Mouse (Mus musculus) midbrain, embryonic 13.5 days (tissue): Measurements from ENCODE around the gene Adgrl3. TPM values are rescaled to one million over a fixed set of nuclear protein-coding genes. Genes with fewer than 3 reads are reported as not detected.

Experiments used
- ATAC-seq: fragments of 200-750 bp; cut with Nextera tagmentation; 2 replicates; pipeline ENCODE4 v1.8.0; 2017; ENCODE audit warnings: mild to moderate bottlenecking, moderate TSS enrichment, moderate library complexity
- H3K27ac ChIP-seq: fragments of 300-500 bp; sonication (generic); 2 replicates; pipeline ENCODE4 v1.5.1; 2015; ENCODE audit warnings: inconsistent platforms, mild to moderate bottlenecking, moderate library complexity
- H3K27me3 ChIP-seq: fragments of 300-500 bp; sonication (generic); 2 replicates; pipeline ENCODE4 v1.6.1; 2015; ENCODE audit warnings: mild to moderate bottlenecking, inconsistent platforms
- H3K36me3 ChIP-seq: fragments of 300-500 bp; sonication (generic); 2 replicates; pipeline ENCODE4 v1.6.1; 2015; ENCODE audit warnings: mild to moderate bottlenecking, inconsistent platforms
- H3K4me1 ChIP-seq: fragments of 300-500 bp; sonication (generic); replicated peaks from 2 replicates; pipeline ENCODE4 v1.6.1; 2015; ENCODE audit warnings: inconsistent platforms
- H3K4me2 ChIP-seq: fragments of 300-500 bp; sonication (generic); replicated peaks from 2 replicates; pipeline ENCODE4 v1.6.1; 2015; ENCODE audit warnings: moderate library complexity, mild to moderate bottlenecking, inconsistent platforms
- H3K4me3 ChIP-seq: fragments of 300-500 bp; sonication (generic); replicated peaks from 2 replicates; pipeline ENCODE4 v1.5.1; 2015; ENCODE audit warnings: mild to moderate bottlenecking, inconsistent platforms
- H3K9ac ChIP-seq: fragments of 300-500 bp; sonication (generic); replicated peaks from 2 replicates; pipeline ENCODE4 v1.6.1; 2015; ENCODE audit warnings: mild to moderate bottlenecking, inconsistent platforms
- H3K9me3 ChIP-seq: fragments of 300-500 bp; sonication (generic); 2 replicates; pipeline ENCODE4 v1.6.1; 2016; ENCODE audit warnings: mild to moderate bottlenecking, inconsistent platforms
- WGBS: fragments of 180-500 bp; shearing (Covaris S2); methylation state at CpG from one replicate; pipeline ENCODE4 v1.1.7; 2015; 5-methylcytosine and 5-hydroxymethylcytosine counted together
- polyA plus RNA-seq: library from polyadenylated mRNA; unstranded; fragments of >200 nt; fragmentation: Nextera tagmentation; extraction: Ambion mirVana; gene quantifications from 2 replicates; pipeline ENCODE4 v1.2.1, GENCODE M21; 2015

Gene Adgrl3
- polyA plus RNA-seq, 1 experiment from 2014 or later: 58.5 TPM

GRCm38 (mm10) chr5:81077990-81078389 lies 58.1 kb downstream of the Adgrl3 start:
- H3K27me3 ChIP-seq: no peaks in the 10 kb centered on the region
- H3K36me3 ChIP-seq: no peaks in the 10 kb centered on the region
- H3K4me1 ChIP-seq: peaks cover 5% of the 10 kb centered on the region; the same call in 1 of the 2 replicates
- H3K9me3 ChIP-seq: no peaks in the 10 kb centered on the region
- H3K4me3 ChIP-seq: no peak overlapping the region
- 88% methylated on average over 1 of the region's 1 CpGs for WGBS
- ATAC-seq: no peak
- H3K27ac ChIP-seq: no peak overlapping the region
- H3K4me2 ChIP-seq: no peak overlapping the region
- H3K9ac ChIP-seq: no peak overlapping the region

- no peak overlapping the region for H3K27ac ChIP-seq
- H3K9ac ChIP-seq: no peak overlapping the region
- no peak overlapping the region for H3K4me3 ChIP-seq
- H3K9me3 ChIP-seq: no peaks in the 10 kb centered on the region
- H3K4me2 ChIP-seq: no peak overlapping the region
- no peaks in the 10 kb centered on the region for H3K36me3 ChIP-seq
- H3K27me3 ChIP-seq: no peaks in the 10 kb centered on the region
- H3K4me1 ChIP-seq: 0 out of 2 replicates have a peak, but pooled peaks cover 5% of the 10 kb centered on the region
- 87% methylated on average over 5 of the region's 5 CpGs for WGBS
- no peak for ATAC-seq
These were observed 63.9 kb downstream of the Adgrl3 start for GRCm38 (mm10) chr5:81083698-81084360.

- Histone ChIP-seq H3K9ac (no peak overlapping the region), H3K36me3 (no peaks in the 10 kb centered on the region), H3K4me2 (no peak overlapping the region), H3K9me3 (no peaks in the 10 kb centered on the region), H3K4me1 (0 out of 2 replicates have a peak, but pooled peaks cover 5% of the 10 kb centered on the region), H3K27me3 (no peaks in the 10 kb centered on the region), H3K27ac (no peak overlapping the region), H3K4me3 (no peak overlapping the region)
- WGBS: 62% methylated on average over 4 of the region's 4 CpGs
- ATAC-seq: no peak
These were observed 65.2 kb downstream of the Adgrl3 start for GRCm38 (mm10) chr5:81085152-81085551.

GRCm38 (mm10) chr5:81088667-81089066 lies 68.7 kb downstream of the Adgrl3 start:
- WGBS: 82% methylated on average over 2 of the region's 2 CpGs
- no peak overlapping the region for H3K4me3 ChIP-seq
- no peak overlapping the region for H3K9ac ChIP-seq
- H3K4me2 ChIP-seq: no peak overlapping the region
- no peaks in the 10 kb centered on the region for H3K9me3 ChIP-seq
- H3K27me3 ChIP-seq: no peaks in the 10 kb centered on the region
- H3K27ac ChIP-seq: no peak overlapping the region
- no peak for ATAC-seq
- H3K4me1 ChIP-seq: 0 out of 2 replicates have a peak, but pooled peaks cover 5% of the 10 kb centered on the region
- no peaks in the 10 kb centered on the region for H3K36me3 ChIP-seq

GRCm38 (mm10) chr5:81094618-81095017 lies 74.7 kb downstream of the Adgrl3 start:
- no peak overlapping the region for H3K4me3 ChIP-seq
- H3K36me3 ChIP-seq: no peaks in the 10 kb centered on the region
- H3K27ac ChIP-seq: no peak overlapping the region
- ATAC-seq: no peak
- no peak overlapping the region for H3K4me2 ChIP-seq
- WGBS: 93% methylated on average over 3 of the region's 3 CpGs
- H3K4me1 ChIP-seq: 0 out of 2 replicates have a peak, but pooled peaks cover 3% of the 10 kb centered on the region
- H3K27me3 ChIP-seq: no peaks in the 10 kb centered on the region
- H3K9ac ChIP-seq: no peak overlapping the region
- no peaks in the 10 kb centered on the region for H3K9me3 ChIP-seq

GRCm38 (mm10) chr5:81097131-81097530 lies 77.2 kb downstream of the Adgrl3 start:
- Histone ChIP-seq H3K4me2 (no peak overlapping the region), H3K9ac (no peak overlapping the region), H3K27ac (no peak overlapping the region), H3K9me3 (no peaks in the 10 kb centered on the region), H3K27me3 (no peaks in the 10 kb centered on the region), H3K36me3 (no peaks in the 10 kb centered on the region), H3K4me1 (0 out of 2 replicates have a peak, but pooled peaks cover 7% of the 10 kb centered on the region), H3K4me3 (no peak overlapping the region)
- 94% methylated on average over 4 of the region's 4 CpGs for WGBS
- ATAC-seq: no peak

GRCm38 (mm10) chr5:81107431-81107830 lies 87.5 kb downstream of the Adgrl3 start:
- no peaks in the 10 kb centered on the region for H3K4me1 ChIP-seq
- H3K36me3 ChIP-seq: no peaks in the 10 kb centered on the region
- 77% methylated on average over 1 of the region's 1 CpGs for WGBS
- ATAC-seq: no peak
- H3K27me3 ChIP-seq: no peaks in the 10 kb centered on the region
- H3K9me3 ChIP-seq: no peaks in the 10 kb centered on the region
- no peak overlapping the region for H3K27ac ChIP-seq
- no peak overlapping the region for H3K4me2 ChIP-seq
- H3K9ac ChIP-seq: no peak overlapping the region
- no peak overlapping the region for H3K4me3 ChIP-seq

- ATAC-seq: no peak
- Histone ChIP-seq H3K9ac (no peak overlapping the region), H3K27me3 (no peaks in the 10 kb centered on the region), H3K27ac (no peak overlapping the region), H3K4me2 (no peak overlapping the region), H3K9me3 (no peaks in the 10 kb centered on the region), H3K4me1 (peaks cover 7% of the 10 kb centered on the region), H3K4me3 (no peak overlapping the region), H3K36me3 (no peaks in the 10 kb centered on the region)
- 47% methylated on average over 4 of the region's 4 CpGs for WGBS
These were observed 104.5 kb downstream of the Adgrl3 start for GRCm38 (mm10) chr5:81124483-81124882.

GRCm38 (mm10) chr5:81127639-81128038 lies 107.7 kb downstream of the Adgrl3 start:
- 38% methylated on average over 3 of the region's 3 CpGs for WGBS
- peaks cover 11% of the 10 kb centered on the region for H3K4me1 ChIP-seq
- H3K9me3 ChIP-seq: no peaks in the 10 kb centered on the region
- H3K27me3 ChIP-seq: no peaks in the 10 kb centered on the region
- no peak overlapping the region for H3K9ac ChIP-seq
- H3K4me3 ChIP-seq: no peak overlapping the region
- H3K4me2 ChIP-seq: no peak overlapping the region
- ATAC-seq: no peak
- no peak overlapping the region for H3K27ac ChIP-seq
- H3K36me3 ChIP-seq: no peaks in the 10 kb centered on the region

- WGBS: 70% methylated on average over 1 of the region's 1 CpGs
- Histone ChIP-seq H3K36me3 (no peaks in the 10 kb centered on the region), H3K4me1 (no peaks in the 10 kb centered on the region), H3K9me3 (no peaks in the 10 kb centered on the region), H3K4me2 (no peak overlapping the region), H3K27me3 (no peaks in the 10 kb centered on the region), H3K27ac (no peak overlapping the region), H3K9ac (no peak overlapping the region), H3K4me3 (no peak overlapping the region)
- no peak for ATAC-seq
These were observed 116.5 kb downstream of the Adgrl3 start for GRCm38 (mm10) chr5:81136394-81136793.

- Histone ChIP-seq H3K9me3 (no peaks in the 10 kb centered on the region), H3K4me2 (peak overlapping the region; percentile 32), H3K27me3 (no peaks in the 10 kb centered on the region), H3K27ac (0 out of 2 replicates have a peak overlapping the region, but pooled peaks have one; percentile 19), H3K36me3 (no peaks in the 10 kb centered on the region), H3K4me3 (no peak overlapping the region), H3K4me1 (peaks cover 26% of the 10 kb centered on the region), H3K9ac (no peak overlapping the region)
- 32% methylated on average over 12 of the region's 12 CpGs for WGBS
- ATAC-seq: peak; percentile 89
These were observed 135.9 kb downstream of the Adgrl3 start for GRCm38 (mm10) chr5:81155791-81156190.

- Histone ChIP-seq H3K27ac (peak overlapping the region; percentile 67), H3K4me2 (peak overlapping the region; percentile 30)
- ATAC-seq: peak; percentile 53
These were observed 136.3 kb downstream of the Adgrl3 start for GRCm38 (mm10) chr5:81156281-81156680.

GRCm38 (mm10) chr5:81156796-81157195 lies 136.9 kb downstream of the Adgrl3 start:
- H3K4me2 ChIP-seq: peak overlapping the region; percentile 30
- H3K9ac ChIP-seq: no peak overlapping the region
- peak overlapping the region; percentile 67 for H3K27ac ChIP-seq
- H3K4me3 ChIP-seq: no peak overlapping the region
- H3K4me1 ChIP-seq: peaks cover 26% of the 10 kb centered on the region
- ATAC-seq: peak; percentile 35; the same call in 1 of the 2 replicates
- H3K36me3 ChIP-seq: no peaks in the 10 kb centered on the region
- WGBS: 19% methylated on average over 5 of the region's 5 CpGs
- no peaks in the 10 kb centered on the region for H3K9me3 ChIP-seq
- no peaks in the 10 kb centered on the region for H3K27me3 ChIP-seq

More at GRCm38 (mm10) chr5:81156281-81156680, 136.3 kb downstream of the Adgrl3 start:
- H3K36me3 ChIP-seq: no peaks in the 10 kb centered on the region
- 22% methylated on average over 2 of the region's 2 CpGs for WGBS
- H3K9me3 ChIP-seq: no peaks in the 10 kb centered on the region
- H3K9ac ChIP-seq: no peak overlapping the region
- no peaks in the 10 kb centered on the region for H3K27me3 ChIP-seq
- H3K4me3 ChIP-seq: no peak overlapping the region
- peaks cover 26% of the 10 kb centered on the region for H3K4me1 ChIP-seq
